Mouse (Mus musculus) forebrain, embryonic 15.5 days (tissue): ENCODE measurements around the gene Tmem212. TPM values are rescaled to one million over a fixed set of nuclear protein-coding genes. Genes with fewer than 3 reads are reported as not detected.

Experiments
- ATAC-seq: fragments of 200-750 bp; cut with Nextera tagmentation; replicated peaks from 2 replicates; pipeline ENCODE4 v1.8.0; 2017; ENCODE audit warnings: mild to moderate bottlenecking, moderate TSS enrichment, moderate library complexity
- H3K27ac ChIP-seq: fragments of 300-500 bp; sonication (generic); replicated peaks from 2 replicates; pipeline ENCODE4 v1.5.1; 2015; ENCODE audit warnings: mild to moderate bottlenecking, inconsistent platforms
- H3K27me3 ChIP-seq: fragments of 300-500 bp; sonication (generic); 2 replicates; pipeline ENCODE4 v1.6.1; 2015; ENCODE audit warnings: inconsistent platforms
- H3K36me3 ChIP-seq: fragments of 300-500 bp; sonication (generic); 2 replicates; pipeline ENCODE4 v1.6.1; 2015; ENCODE audit warnings: mild to moderate bottlenecking, inconsistent platforms
- H3K4me1 ChIP-seq: fragments of 300-500 bp; sonication (generic); 2 replicates; pipeline ENCODE4 v1.6.1; 2015; ENCODE audit warnings: inconsistent platforms
- H3K4me2 ChIP-seq: fragments of 300-500 bp; sonication (generic); replicated peaks from 2 replicates; pipeline ENCODE4 v1.6.1; 2015; ENCODE audit warnings: mild to moderate bottlenecking, inconsistent platforms
- H3K4me3 ChIP-seq: fragments of 300-500 bp; sonication (generic); 2 replicates; pipeline ENCODE4 v1.5.1; 2015; ENCODE audit warnings: mild to moderate bottlenecking, inconsistent platforms
- H3K9ac ChIP-seq: fragments of 300-500 bp; sonication (generic); replicated peaks from 2 replicates; pipeline ENCODE4 v1.6.1; 2015; ENCODE audit warnings: mild to moderate bottlenecking, inconsistent platforms
- H3K9me3 ChIP-seq: fragments of 300-500 bp; sonication (generic); 2 replicates; pipeline ENCODE4 v1.6.1; 2016; ENCODE audit warnings: inconsistent platforms
- WGBS: fragments of 180-500 bp; shearing (Covaris S2); methylation state at CpG from one replicate; pipeline ENCODE4 v1.1.7; 2015; ENCODE audit warnings: mixed read lengths; 5-methylcytosine and 5-hydroxymethylcytosine counted together
- polyA plus RNA-seq: library from polyadenylated mRNA; unstranded; fragments of >200 nt; fragmentation: Nextera tagmentation; extraction: Ambion mirVana; gene quantifications from 2 replicates; pipeline ENCODE4 v1.2.1, GENCODE M21; 2015

Tmem212 gene
- polyA plus RNA-seq, 1 experiment from 2014 or later, result not detected

- no peak overlapping the region for H3K4me3 ChIP-seq
- H3K4me1 ChIP-seq, result no peaks in the 10 kb centered on the region
- no peak overlapping the region for H3K4me2 ChIP-seq
- H3K9ac ChIP-seq, result no peak overlapping the region
- WGBS, result 84% methylated on average over 6 of the region's 6 CpGs
- H3K27me3 ChIP-seq, result no peaks in the 10 kb centered on the region
- no peaks in the 10 kb centered on the region for H3K9me3 ChIP-seq
- ATAC-seq, result no peak
- H3K36me3 ChIP-seq, result no peaks in the 10 kb centered on the region
- no peak overlapping the region for H3K27ac ChIP-seq
Observed at GRCm38 (mm10) chr3:27881897-27882835, 14.0 kb downstream of the Tmem212 start.

GRCm38 (mm10) chr3:27878854-27879610 lies 17.1 kb downstream of the Tmem212 start:
- H3K9ac ChIP-seq, result no peak overlapping the region
- H3K27me3 ChIP-seq, result no peaks in the 10 kb centered on the region
- WGBS, result 81% methylated on average over 7 of the region's 7 CpGs
- H3K4me1 ChIP-seq, result no peaks in the 10 kb centered on the region
- ATAC-seq, result no peak
- no peak overlapping the region for H3K4me2 ChIP-seq
- no peak overlapping the region for H3K27ac ChIP-seq
- H3K9me3 ChIP-seq, result no peaks in the 10 kb centered on the region
- H3K36me3 ChIP-seq, result no peaks in the 10 kb centered on the region
- H3K4me3 ChIP-seq, result no peak overlapping the region

GRCm38 (mm10) chr3:27873268-27874073 lies 22.7 kb downstream of the Tmem212 start:
- H3K4me1 ChIP-seq, result no peaks in the 10 kb centered on the region
- 64% methylated on average over 9 of the region's 9 CpGs for WGBS
- H3K9me3 ChIP-seq, result no peaks in the 10 kb centered on the region
- no peak overlapping the region for H3K27ac ChIP-seq
- no peak overlapping the region for H3K4me3 ChIP-seq
- H3K36me3 ChIP-seq, result no peaks in the 10 kb centered on the region
- no peak overlapping the region for H3K4me2 ChIP-seq
- peak; percentile 58 for ATAC-seq
- no peak overlapping the region for H3K9ac ChIP-seq
- H3K27me3 ChIP-seq, result no peaks in the 10 kb centered on the region

GRCm38 (mm10) chr3:27872429-27872828 lies 23.7 kb downstream of the Tmem212 start:
- H3K27me3 ChIP-seq, result no peaks in the 10 kb centered on the region
- no peak overlapping the region for H3K4me3 ChIP-seq
- no peak overlapping the region for H3K9ac ChIP-seq
- no peak for ATAC-seq
- H3K4me2 ChIP-seq, result no peak overlapping the region
- 91% methylated on average over 4 of the region's 4 CpGs for WGBS
- H3K27ac ChIP-seq, result no peak overlapping the region
- H3K36me3 ChIP-seq, result no peaks in the 10 kb centered on the region
- no peaks in the 10 kb centered on the region for H3K9me3 ChIP-seq
- no peaks in the 10 kb centered on the region for H3K4me1 ChIP-seq

GRCm38 (mm10) chr3:27871891-27872290 lies 24.3 kb downstream of the Tmem212 start:
- Histone ChIP-seq H3K27ac (no peak overlapping the region), H3K4me3 (no peak overlapping the region), H3K9ac (no peak overlapping the region), H3K27me3 (no peaks in the 10 kb centered on the region), H3K36me3 (no peaks in the 10 kb centered on the region), H3K9me3 (no peaks in the 10 kb centered on the region), H3K4me1 (no peaks in the 10 kb centered on the region), H3K4me2 (no peak overlapping the region)
- no peak for ATAC-seq
- WGBS, result 88% methylated on average over 3 of the region's 3 CpGs

- no peak for ATAC-seq
- H3K4me2 ChIP-seq, result no peak overlapping the region
- no peak overlapping the region for H3K4me3 ChIP-seq
- H3K27ac ChIP-seq, result no peak overlapping the region
- H3K4me1 ChIP-seq, result no peaks in the 10 kb centered on the region
- H3K9me3 ChIP-seq, result no peaks in the 10 kb centered on the region
- 89% methylated on average over 4 of the region's 4 CpGs for WGBS
- H3K36me3 ChIP-seq, result no peaks in the 10 kb centered on the region
- H3K27me3 ChIP-seq, result no peaks in the 10 kb centered on the region
- no peak overlapping the region for H3K9ac ChIP-seq
Observed at GRCm38 (mm10) chr3:27871371-27871770, 24.8 kb downstream of the Tmem212 start.

GRCm38 (mm10) chr3:27868681-27869080 lies 27.5 kb downstream of the Tmem212 start:
- H3K36me3 ChIP-seq, result no peaks in the 10 kb centered on the region
- no peaks in the 10 kb centered on the region for H3K9me3 ChIP-seq
- no peaks in the 10 kb centered on the region for H3K27me3 ChIP-seq
- no peak overlapping the region for H3K4me3 ChIP-seq
- peaks cover 4% of the 10 kb centered on the region; the same call in 1 of the 2 replicates for H3K4me1 ChIP-seq
- H3K27ac ChIP-seq, result no peak overlapping the region
- no peak overlapping the region for H3K4me2 ChIP-seq
- no peak for ATAC-seq
- H3K9ac ChIP-seq, result no peak overlapping the region
- 96% methylated on average over 3 of the region's 3 CpGs for WGBS

- H3K4me1 ChIP-seq, result peaks cover 12% of the 10 kb centered on the region
- ATAC-seq, result no peak
- H3K36me3 ChIP-seq, result no peaks in the 10 kb centered on the region
- WGBS, result 62% methylated on average over 3 of the region's 3 CpGs
- H3K4me3 ChIP-seq, result no peak overlapping the region
- no peaks in the 10 kb centered on the region for H3K27me3 ChIP-seq
- no peak overlapping the region for H3K9ac ChIP-seq
- H3K27ac ChIP-seq, result no peak overlapping the region
- no peaks in the 10 kb centered on the region for H3K9me3 ChIP-seq
- H3K4me2 ChIP-seq, result no peak overlapping the region
Observed at GRCm38 (mm10) chr3:27867731-27868130, 28.4 kb downstream of the Tmem212 start.

- 2% methylated on average over 16 of the region's 16 CpGs for WGBS
- peaks cover 25% of the 10 kb centered on the region for H3K4me1 ChIP-seq
Observed at GRCm38 (mm10) chr3:27862821-27863740, 33.1 kb downstream of the Tmem212 start.

GRCm38 (mm10) chr3:27861601-27862000 lies 34.6 kb downstream of the Tmem212 start:
- H3K4me3 ChIP-seq, result no peak overlapping the region
- H3K9ac ChIP-seq, result no peak overlapping the region
- H3K36me3 ChIP-seq, result no peaks in the 10 kb centered on the region
- H3K4me2 ChIP-seq, result no peak overlapping the region
- peak; percentile 39 for ATAC-seq
- H3K9me3 ChIP-seq, result no peaks in the 10 kb centered on the region
- H3K27me3 ChIP-seq, result no peaks in the 10 kb centered on the region
- WGBS, result 55% methylated on average over 6 of the region's 6 CpGs
- H3K27ac ChIP-seq, result no peak overlapping the region
- H3K4me1 ChIP-seq, result peaks cover 25% of the 10 kb centered on the region

More at GRCm38 (mm10) chr3:27862821-27863740, 33.1 kb downstream of the Tmem212 start:
- peak overlapping the region; percentile 59 for H3K4me2 ChIP-seq
- peak overlapping the region; percentile 68 for H3K27ac ChIP-seq
- no peaks in the 10 kb centered on the region for H3K36me3 ChIP-seq
- peak overlapping the region; percentile 38 for H3K4me3 ChIP-seq
- no peaks in the 10 kb centered on the region for H3K27me3 ChIP-seq
- H3K9me3 ChIP-seq, result no peaks in the 10 kb centered on the region
- H3K9ac ChIP-seq, result peak overlapping the region; percentile 38
- ATAC-seq, result peak; percentile 92

GRCm38 (mm10) chr3:27861086-27861485 lies 35.1 kb downstream of the Tmem212 start:
- 93% methylated on average over 6 of the region's 6 CpGs for WGBS
- H3K36me3 ChIP-seq, result no peaks in the 10 kb centered on the region

More at GRCm38 (mm10) chr3:27861086-27861485, 35.1 kb downstream of the Tmem212 start:
- no peaks in the 10 kb centered on the region for H3K9me3 ChIP-seq
- no peak overlapping the region for H3K4me2 ChIP-seq
- no peak overlapping the region for H3K4me3 ChIP-seq
- H3K27ac ChIP-seq, result no peak overlapping the region
- peaks cover 25% of the 10 kb centered on the region for H3K4me1 ChIP-seq
- no peak overlapping the region for H3K9ac ChIP-seq
- peaks cover 4% of the 10 kb centered on the region for H3K27me3 ChIP-seq
- ATAC-seq, result no peak
